Mouse (Mus musculus) heart, adult 11 months (tissue): ENCODE results near the gene Cbfb.
A peak's percentile ranks its signal among the peaks of the same experiment; 100 is the strongest.

Experiments
- DNase-seq: peaks from one replicate; pipeline ENCODE4 v3.0.0; 2022

Cbfb gene

DNA sequence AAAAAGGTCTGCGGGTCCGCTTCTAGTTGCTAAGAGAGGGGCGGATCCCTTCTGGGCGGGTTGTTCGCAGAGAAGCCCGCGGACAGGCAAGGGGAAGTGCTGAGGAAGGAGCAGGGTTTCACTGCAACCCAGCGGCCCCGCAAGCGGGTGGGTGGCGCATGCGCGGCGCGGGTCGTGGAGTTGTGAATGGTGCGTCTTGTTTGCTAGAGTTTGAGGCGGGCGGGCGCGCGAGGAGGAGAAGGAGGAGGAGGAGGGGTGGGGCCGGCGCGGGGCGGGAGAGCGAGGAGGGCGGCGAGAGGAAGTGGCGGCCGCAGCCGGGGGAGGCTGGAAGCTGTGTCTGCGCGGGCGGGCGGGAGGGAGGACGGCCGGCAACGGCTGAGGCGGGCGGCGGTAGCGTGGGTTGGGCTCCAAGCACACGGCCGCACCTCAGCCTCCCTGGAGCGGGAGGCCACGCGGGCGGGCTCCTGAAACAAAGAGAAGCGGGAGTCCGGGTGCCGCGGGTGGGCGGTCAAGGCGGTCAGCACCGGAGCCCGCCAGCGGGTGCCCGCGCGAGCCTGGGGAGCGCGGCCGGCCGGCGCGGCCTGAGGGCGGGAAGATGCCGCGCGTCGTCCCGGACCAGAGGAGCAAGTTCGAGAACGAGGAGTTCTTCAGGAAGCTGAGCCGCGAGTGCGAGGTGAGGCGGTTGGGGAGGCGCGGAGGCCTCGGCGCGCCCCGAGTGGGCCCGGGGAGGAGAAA lies at the start of gene Cbfb:
TSS of gene Cbfb (plus strand) at position 294 of the 735 bp plus-strand sequence.
- peak; percentile 100 for DNase-seq

DNA sequence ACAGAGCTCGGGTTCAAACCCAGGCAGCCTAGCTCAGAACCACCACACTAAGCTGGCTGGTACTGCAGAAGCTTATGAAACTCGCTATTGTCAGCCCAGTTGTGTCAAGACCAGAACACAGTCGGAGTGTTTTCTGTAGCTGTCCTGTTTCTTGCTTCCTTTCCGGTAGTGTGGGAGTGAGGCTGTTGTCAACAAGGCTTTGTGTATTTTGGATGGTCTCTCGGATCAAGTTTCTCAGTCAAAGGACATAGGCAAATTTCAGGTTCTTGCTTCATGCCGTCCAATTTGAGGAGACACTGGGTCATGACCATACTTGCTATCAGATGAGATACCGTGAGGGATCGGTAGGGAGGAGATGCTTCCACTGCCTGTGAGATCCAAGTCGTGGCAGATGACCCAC lies 40.6 kb upstream of the Cbfb start:
- peak; percentile 49 for DNase-seq

DNA sequence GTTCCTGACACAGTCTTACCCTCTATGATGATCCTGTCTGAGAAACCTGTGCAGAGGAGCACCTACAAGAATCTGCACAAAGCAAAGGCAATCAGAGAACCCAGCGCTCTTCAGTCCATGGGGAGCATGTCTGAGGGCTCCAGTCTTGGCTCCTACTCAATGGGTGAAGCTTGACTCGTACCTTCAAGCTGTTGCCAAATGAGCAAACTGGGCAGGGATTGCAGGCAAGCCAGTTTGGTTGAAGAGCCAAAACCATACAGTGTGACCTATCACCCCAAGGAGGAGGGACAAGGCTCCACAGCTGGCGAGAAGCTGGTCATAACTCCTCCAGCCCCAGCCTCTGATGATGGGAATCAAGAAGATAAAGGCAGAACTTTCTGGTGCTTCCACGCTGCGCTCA lies 39.0 kb upstream of the Cbfb start, which contains the start of gene Ces4a:
TSS of gene Ces4a (plus strand) at position 292 of the 400 bp plus-strand sequence.
- peak; percentile 62 for DNase-seq

DNA sequence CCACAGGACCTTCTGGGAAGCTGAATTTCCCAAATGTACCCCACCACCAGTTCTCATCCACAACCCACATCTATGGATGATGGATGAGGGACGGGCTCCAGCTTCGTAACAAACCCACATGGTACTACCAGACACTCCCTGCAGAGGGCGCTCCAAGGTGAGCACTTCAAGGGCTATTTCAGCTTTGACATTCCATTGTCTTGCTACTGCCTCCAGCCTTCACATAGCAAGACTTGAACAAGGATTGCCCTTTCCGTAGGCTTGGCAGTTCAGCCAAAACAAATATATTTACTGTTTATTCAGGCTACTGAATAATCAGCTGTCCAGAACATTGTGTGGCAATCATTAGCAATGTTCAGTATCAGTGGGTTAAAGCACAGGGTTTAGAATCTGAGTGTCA lies 32.1 kb upstream of the Cbfb start:
- DNase-seq = peak; percentile 93

DNA sequence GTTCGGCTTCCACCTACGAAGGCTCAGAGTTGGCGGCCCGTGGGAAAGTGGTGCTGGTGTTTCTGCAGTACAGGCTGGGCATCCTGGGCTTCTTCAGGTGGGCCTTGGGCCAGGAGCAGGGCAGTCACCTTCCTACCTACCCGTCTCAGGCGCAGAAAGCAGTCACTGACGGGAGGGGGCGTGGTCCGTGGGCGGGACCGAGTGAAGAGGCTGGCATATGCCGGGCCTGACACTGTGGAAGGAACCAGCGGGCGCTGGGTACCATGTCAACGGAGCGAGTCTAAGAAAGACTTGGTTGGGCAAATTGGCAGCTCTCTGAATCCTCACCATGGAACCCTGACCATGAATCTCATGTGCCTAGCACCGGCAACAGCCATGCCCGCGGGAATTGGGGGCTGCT lies 28.1 kb upstream of the Cbfb start:
- DNase-seq = no peak

DNA sequence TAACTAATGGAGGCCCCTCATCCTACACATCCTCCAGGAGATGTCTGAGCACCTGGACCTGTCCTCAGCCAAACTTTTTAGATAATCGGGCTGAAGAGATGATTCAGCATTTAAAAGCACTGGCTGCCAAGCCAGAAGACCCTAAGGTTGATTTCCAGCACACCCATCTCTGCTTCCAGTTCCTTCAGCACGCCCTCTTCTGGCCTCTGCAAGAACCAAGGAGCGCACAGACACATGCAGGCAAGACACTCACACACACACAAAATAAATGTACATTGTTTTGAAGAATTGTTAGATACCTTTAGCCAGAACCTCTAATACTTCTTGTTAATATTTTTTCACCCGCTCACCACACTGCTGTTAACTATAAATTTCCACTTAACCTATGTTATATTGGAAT lies 18.8 kb upstream of the Cbfb start:
- no peak for DNase-seq

DNA sequence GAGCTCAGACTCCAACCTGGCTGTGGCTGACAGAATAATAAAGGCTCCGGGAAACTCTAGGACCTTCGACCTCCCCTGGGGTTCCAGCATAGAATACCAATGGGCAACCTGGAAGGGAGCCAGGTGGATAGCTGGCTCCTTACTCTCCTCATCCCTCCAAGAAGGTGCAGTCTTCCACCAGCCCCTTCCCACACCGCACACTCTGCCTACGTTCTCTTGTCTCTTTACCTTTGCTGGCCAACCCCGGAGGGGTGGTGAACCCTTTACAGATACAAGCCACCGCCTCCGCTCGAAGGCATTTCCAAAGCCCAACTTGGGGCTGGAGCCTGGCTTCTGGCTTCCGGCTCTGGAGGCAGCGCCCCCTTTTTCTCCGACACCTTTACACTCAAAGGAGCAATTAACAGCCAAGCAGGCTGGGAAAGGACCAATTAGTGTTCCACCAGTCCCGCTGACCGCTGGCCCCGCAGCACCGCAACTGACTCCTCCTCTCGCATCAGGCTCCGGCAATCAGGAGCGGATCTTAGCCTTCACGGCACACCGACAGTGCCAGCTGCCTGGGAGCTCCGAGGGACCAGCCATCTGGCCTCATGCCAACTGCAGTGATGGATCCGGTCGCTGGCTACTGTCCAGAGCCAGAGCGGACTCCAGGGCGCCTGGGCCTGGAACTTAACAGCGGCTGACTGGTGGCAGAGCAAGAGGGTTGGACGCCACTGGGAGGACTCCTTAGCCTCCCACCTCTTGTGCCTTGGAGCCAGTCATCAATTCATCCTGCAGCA lies 17.7 kb upstream of the Cbfb start:
- DNase-seq = peak; percentile 95

DNA sequence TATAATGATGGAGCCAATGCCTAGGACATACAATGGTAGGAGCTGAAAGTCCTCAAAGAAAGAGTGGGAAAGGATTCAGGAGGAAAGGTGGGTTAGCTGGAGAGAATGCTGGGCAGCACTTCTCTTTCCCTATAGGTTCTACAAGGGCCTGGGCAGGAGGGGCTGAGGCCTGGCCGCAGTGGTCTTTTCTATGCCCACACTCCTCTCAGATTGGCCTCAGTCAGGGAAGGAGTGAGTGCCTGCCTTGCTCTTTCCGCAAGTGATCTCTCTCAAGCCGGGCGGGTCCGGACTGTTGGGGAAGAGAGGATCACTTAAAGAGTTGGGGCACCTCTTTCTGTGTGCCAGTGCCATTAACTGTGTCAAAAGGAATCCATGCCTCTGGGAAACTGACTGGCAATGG lies 16.2 kb upstream of the Cbfb start:
- DNase-seq = peak; percentile 85

DNA sequence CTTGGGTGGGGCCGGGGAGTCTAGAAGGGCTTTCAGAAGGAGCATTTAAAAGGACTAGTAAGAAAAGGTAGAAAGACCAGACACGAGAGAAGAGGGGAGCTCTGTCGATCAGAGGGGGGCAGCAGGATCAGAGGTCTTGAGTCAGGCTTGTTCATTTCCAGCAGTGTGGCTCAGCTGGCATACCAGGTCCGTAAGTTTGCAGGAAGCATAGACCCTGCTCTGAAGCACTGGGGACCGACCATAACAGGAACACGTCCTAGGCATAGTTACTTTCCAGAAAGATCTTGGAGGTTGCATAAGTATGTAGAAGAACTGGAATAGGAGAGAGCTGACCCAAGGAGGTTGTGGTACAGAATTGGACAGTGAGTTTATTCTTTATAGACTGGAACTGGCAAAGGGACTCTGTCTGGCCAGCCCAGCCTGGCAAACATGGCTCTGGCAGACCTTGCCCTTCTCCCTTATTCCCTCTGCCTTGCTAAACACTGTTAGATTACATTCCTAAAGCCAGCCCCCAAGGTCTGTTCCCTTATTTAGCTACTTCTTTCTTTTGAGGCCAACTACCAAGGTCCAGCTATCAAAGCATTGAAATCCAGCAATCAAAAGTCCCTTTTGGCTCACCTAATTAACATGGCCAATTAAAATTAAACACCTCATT lies 15.3 kb upstream of the Cbfb start:
- peak; percentile 80 for DNase-seq

DNA sequence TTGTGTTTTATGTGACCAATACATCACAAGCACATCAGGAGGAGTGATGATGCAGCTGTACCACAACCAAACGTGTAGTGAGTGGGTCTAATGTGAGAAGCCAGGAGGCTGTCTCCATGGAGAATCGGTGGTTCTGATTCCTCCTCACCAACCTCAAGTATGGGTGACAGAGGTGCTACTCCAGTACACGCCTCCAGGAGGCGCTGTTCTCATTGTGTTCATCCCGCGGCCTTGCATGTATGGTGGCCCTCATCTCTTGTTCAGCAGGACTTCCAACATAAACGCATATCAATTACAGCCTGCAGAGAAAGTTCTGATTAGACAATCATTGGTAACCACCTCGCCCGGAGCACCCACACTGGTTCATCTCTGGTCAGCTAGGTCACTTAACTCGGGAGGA lies 12.9 kb upstream of the Cbfb start:
- peak; percentile 89 for DNase-seq

DNA sequence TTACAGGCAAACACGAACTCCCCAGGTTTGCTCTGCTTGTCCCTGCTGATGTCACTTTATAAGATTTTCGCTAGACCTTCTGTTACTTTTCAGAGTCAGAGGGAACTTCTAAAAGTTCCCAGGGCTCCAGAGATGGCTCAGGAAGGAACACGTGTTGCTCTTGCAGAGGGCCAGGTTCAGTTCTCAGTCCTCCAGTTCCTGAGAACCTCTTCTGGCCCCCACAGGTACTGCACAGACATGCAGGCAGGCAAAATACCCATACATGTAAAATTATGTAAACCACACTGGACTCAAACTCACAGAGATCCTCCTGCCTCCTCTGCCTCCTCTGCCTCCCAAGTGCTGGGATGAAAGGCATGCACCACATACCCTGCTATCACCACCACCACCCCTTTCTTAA lies 12.4 kb upstream of the Cbfb start:
- DNase-seq = peak; percentile 52

DNA sequence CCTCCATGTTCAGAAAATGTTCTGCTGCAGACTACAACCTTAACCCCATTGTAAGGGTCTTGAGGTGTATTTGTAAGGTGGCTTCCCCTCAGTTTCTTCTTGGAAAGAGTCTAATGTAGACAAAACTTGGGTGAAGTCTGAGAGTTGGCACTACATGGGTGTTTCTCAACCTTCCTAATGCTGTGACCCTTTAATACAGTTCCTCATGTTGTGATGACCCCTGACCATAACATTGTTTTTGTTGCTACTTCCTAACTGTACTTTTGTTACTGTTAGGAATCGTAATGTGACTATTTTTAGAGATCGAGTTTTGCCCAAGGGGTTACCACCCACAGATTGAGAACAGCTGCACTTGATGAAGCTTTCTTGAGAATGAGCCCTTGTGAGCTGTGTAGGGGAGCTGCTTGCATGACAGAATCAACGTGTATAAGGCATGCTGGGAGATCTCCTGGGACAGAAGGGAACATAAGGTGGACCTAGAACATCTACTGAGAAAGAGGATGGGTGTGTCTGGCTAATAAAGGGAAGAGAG lies 9.3 kb upstream of the Cbfb start:
- peak; percentile 78 for DNase-seq

DNA sequence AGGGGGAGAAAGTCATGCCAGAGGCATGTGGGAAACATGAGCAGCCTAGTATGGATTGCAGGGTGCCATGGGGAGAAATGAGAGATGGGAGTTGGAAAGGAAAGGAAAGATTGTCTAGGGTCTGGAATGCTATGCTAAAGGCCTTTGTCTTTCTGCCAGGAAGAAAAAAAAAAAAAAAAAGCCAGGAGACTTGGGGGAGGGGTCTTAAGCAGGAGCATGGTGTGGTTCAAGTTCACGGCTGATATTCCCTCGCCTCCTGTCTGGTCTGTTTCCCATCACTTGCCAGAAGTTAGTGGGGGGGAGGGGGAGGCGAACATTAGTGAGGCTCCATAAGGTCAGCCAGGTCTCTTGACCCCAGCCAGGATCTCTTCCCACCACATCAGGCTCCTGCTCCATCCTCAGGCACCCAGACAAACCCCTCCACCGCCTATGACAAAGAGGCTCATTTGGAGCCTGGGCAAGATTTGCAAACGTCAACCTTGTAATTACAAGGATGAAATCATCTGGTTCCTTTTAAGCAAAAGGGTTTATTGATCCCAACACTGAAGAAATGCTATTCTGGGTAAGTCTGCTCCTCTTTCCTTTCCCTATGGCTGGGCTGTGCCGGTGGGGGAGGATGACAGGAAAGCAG lies 6.1 kb upstream of the Cbfb start:
- DNase-seq = peak; percentile 87

DNA sequence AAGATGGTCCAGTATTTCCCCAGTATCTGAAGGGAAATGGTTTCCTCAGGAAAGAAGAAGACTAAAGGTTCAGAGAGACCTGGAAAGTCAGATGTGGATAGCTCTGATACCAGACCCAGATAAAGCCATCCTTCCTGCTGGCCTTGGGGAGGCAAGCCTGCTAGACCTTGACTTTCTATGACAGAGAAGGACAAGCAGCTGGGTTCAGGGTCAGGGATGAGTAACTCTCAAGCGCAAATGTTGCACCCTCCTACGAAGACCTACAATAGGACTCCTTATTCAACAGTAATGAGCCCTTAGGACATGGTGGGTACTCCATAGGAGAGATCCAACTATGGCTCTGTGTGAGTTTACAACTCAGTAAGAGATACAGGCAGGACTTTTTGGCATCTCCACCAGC lies 5.3 kb upstream of the Cbfb start:
- peak; percentile 17 for DNase-seq

DNA sequence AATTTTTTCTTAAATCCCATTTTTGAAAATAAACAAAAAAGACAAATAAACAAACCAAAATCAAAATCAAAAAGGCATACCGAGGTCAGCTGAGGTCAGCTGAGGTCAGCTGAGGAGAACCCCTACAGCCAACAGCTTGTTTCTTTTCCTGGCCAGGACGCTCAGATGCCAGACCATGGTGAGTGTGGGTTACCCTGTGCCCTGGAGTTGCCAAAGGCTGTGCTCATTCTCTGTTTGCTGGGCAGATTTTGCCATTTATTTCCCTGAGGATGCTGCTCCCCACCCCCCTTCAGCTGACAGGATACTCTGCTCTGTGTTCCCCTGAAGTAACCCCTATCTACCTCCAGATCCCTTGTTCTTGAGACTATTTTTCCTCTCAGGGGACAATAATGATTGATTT lies 3.4 kb upstream of the Cbfb start:
- peak; percentile 86 for DNase-seq

DNA sequence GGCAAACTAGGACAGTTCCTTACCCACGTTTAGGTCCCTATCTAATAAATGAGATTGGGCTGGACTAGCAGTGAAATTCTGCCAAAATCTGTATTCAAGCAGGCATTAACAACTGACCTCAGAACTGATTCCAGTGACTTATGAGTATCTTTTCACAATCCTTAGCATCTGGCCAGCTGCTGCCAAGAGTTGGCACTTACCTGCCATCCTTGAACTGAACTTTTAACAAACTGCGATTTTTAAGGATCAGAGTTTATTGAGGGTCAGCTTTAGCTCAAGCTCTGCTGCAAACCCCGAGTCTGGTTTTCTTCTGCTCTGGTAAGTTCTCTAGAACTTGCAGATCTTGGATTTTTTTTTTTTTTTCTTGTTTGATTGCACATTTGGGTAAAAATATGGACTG lies 892 bp upstream of the Cbfb start:
- DNase-seq = no peak

DNA sequence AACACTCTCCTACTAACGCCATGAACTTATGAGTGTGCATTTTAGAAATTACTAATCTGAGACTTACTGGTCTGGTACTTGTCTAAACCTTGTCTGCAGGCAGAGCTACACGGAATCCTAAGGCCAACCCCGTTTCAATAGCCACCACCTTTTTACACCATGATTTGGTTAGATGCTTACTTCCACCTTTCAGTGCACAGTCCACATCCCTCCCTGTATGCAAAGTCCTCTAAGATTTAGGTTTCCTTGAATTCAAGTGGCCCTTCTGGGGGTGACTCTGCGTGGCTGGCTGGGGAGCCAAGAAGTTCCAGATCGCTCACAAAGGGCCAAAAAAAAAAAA lies 463 bp upstream of the Cbfb start:
- DNase-seq = no peak

DNA sequence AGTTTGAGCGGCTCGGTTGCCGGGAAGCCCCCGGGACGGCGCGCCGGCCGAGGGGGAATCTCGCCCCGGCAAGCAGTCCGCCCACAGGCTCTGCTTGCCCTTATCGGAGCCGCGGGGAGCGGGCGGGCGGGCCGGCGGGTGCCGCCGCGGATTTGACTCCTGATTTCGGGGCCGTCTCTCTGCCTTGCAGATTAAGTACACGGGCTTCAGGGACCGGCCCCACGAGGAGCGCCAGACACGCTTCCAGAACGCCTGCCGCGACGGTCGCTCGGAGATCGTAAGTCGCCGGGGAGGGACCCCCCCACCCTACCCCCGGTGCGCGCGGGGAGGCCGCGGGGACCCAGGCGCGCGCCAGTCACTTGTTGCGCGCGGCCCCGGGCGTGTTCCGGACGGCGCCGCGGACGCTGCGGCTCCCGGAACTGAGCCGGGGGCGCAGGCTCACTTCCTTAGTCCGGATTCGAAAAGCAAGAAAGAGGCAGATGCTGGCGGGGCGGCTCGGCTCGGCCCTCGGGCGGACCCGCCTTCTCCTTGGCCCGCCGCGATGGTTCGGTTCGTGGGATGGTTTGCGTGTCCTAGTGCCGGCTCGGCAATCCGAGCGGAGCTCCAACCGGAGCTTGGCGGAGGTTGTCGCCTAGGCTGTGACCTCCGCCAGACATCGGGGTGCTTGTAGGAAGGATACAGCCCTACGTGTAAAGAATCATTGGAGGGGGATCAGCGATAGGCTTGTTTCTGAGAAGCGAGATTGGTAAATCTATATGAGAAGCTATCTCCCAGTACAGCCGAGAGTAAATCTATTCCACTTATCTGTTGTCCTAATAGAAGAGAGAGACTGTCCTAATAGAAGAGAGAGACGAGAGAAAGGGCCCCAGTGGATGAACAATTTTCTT lies 885 bp downstream of the Cbfb start:
- DNase-seq = peak; percentile 98

DNA sequence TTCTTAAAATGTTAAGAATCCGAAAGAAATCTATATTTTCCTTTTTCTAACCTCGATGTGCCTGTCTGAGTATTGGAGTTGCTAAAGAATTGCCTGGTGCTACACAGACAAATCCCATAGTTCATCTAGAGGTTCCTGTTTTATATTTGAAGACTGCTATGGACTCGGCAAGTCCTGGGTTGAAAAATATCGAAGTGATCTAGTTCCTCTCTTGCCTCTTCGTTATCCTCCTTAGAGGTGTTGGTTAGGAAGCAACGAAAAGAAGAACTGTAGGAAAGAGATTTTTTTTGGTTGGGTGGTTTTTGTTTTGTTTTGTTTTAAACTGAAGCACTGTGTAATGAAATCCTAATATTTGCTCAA lies 1.5 kb downstream of the Cbfb start:
- DNase-seq = peak; percentile 37

DNA sequence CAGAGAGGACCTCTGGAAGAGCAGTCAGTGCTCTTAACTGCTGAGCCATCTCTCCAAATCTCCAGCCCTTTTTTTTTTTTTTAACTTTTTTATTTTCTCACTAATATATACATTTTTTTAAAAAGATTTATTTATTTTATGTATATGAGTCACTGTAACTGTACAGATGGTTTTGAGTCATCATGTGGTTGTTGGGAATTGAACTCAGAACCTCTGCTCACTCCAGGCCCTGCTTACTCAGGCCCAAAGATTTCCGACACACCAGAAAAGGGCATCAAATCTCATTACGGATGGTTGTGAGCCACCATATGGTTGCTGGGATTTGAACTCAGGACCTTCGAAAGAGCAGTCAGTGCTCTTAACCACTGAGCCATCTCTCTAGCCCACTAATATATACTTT lies 4.8 kb downstream of the Cbfb start:
- peak; percentile 22 for DNase-seq

DNA sequence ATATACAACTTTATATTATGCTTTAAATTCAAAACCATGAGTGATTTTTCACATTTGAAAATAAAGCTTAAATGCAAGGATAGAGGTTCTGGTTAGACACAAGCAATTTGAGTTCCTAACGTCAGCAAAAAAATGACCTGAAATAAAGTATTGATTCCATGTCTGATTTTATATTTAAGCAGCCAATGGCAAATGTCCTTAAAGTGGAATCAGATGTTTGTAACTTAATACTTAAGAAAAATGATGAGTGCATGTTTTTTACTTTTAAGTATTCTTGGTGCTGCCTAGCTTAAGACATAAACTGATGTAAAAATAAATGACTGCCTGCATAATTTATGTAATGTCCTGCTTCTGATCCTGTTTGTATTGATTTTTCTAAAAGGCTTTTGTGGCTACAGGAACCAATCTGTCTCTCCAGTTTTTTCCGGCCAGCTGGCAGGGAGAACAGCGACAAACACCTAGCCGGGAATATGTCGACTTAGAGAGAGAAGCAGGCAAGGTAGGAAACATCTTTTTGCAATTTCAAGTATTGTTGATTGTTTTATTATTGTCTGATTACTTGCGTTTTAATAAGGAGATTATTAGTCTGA lies 7.8 kb downstream of the Cbfb start:
- peak; percentile 21 for DNase-seq

DNA sequence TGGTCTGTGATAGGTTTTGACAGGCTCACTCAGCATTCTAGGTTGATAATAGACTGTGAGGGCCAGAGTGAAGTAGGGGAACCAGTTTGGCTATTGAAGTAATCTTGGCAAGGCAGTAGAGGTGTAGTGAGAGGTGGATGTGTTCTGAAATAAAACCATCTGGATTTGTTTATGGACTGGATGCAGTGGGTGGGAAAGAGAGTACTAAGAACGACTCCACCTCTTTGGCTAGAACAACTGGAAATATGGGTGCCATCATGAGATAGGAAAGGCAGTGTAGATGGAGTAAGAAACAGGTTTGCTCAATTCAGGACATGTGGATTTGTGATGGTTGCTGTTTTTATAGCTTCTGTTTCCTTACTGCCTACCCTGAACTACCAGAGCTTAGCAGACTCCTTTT lies 11.7 kb downstream of the Cbfb start:
- no peak for DNase-seq
